Mouse (Mus musculus): Measurements from ENCODE around the gene Cd300e. TPM values are rescaled to one million over a fixed set of nuclear protein-coding genes. Genes with fewer than 3 reads are reported as not detected.

The Cd300e gene
- not detected in 2 replicates for polyA plus RNA-seq (2015; fragmentation: Nextera tagmentation; extraction: Ambion mirVana)

GRCm38 (mm10) chr11:115062077-115062476, at the start of gene Cd300e:
TSS of gene Cd300e (minus strand) at chr11:115062177.
- Histone ChIP-seq H3K4me3 (ENCODE audit: low read length) (no peak within 1 kb of the TSS), H3K9me3 (replicated peaks; ENCODE audit: control insufficient read depth, low read length) (no peaks in the 10 kb centered on the region), H3K27ac (ENCODE audit: low read length) (no peak within 1 kb of the TSS), H3K9ac (ENCODE audit: low read length) (no peak within 1 kb of the TSS), H3K4me1 (ENCODE audit: control insufficient read depth, insufficient read depth, low read length) (no peaks in the 10 kb centered on the region), H3K36me3 (ENCODE audit: control insufficient read depth, insufficient read depth) (no peaks in the 10 kb centered on the region), H3K27me3 (ENCODE audit: control insufficient read depth, insufficient read depth, low read length) (no peaks in the 10 kb centered on the region), H3K4me2 (ENCODE audit: low read depth, low read length) (no peak within 1 kb of the TSS)
- ATAC-seq (replicated peaks; ENCODE audit: extremely low read depth, insufficient read depth, low FRiP score) = no peak
- WGBS = 32% methylated on average over 5 of the region's 5 CpGs

- H3K36me3 ChIP-seq (ENCODE audit: control insufficient read depth, insufficient read depth) = no peaks in the 10 kb centered on the region
- 70% methylated on average over 5 of the region's 5 CpGs for WGBS
- H3K4me3 ChIP-seq (ENCODE audit: low read length) = no peak overlapping the region
- ATAC-seq (replicated peaks; ENCODE audit: extremely low read depth, insufficient read depth, low FRiP score) = no peak
- H3K4me2 ChIP-seq (ENCODE audit: low read depth, low read length) = no peak overlapping the region
- H3K27me3 ChIP-seq (ENCODE audit: control insufficient read depth, insufficient read depth, low read length) = no peaks in the 10 kb centered on the region
- no peak overlapping the region for H3K9ac ChIP-seq (ENCODE audit: low read length)
- H3K9me3 ChIP-seq (replicated peaks; ENCODE audit: control insufficient read depth, low read length) = no peaks in the 10 kb centered on the region
- H3K27ac ChIP-seq (ENCODE audit: low read length) = no peak overlapping the region
- H3K4me1 ChIP-seq (ENCODE audit: control insufficient read depth, insufficient read depth, low read length) = no peaks in the 10 kb centered on the region; the same call in 1 of the 2 replicates
These were observed 48.3 kb upstream of the Cd300e start for GRCm38 (mm10) chr11:115110271-115110670.

GRCm38 (mm10) chr11:115108176-115108575, 46.2 kb upstream of the Cd300e start:
- Histone ChIP-seq H3K4me1 (ENCODE audit: control insufficient read depth, insufficient read depth, low read length) (no peaks in the 10 kb centered on the region; the same call in 1 of the 2 replicates), H3K27me3 (ENCODE audit: control insufficient read depth, insufficient read depth, low read length) (no peaks in the 10 kb centered on the region), H3K27ac (ENCODE audit: low read length) (no peak overlapping the region), H3K9me3 (replicated peaks; ENCODE audit: control insufficient read depth, low read length) (no peaks in the 10 kb centered on the region), H3K4me2 (ENCODE audit: low read depth, low read length) (no peak overlapping the region), H3K9ac (ENCODE audit: low read length) (no peak overlapping the region), H3K36me3 (ENCODE audit: control insufficient read depth, insufficient read depth) (no peaks in the 10 kb centered on the region), H3K4me3 (ENCODE audit: low read length) (no peak overlapping the region)
- no peak for ATAC-seq (replicated peaks; ENCODE audit: extremely low read depth, insufficient read depth, low FRiP score)
- 85% methylated on average over 8 of the region's 8 CpGs for WGBS

GRCm38 (mm10) chr11:115107403-115107916, 45.5 kb upstream of the Cd300e start:
- 27% methylated on average over 4 of the region's 4 CpGs for WGBS
- H3K36me3 ChIP-seq (ENCODE audit: control insufficient read depth, insufficient read depth) = no peaks in the 10 kb centered on the region
- H3K4me1 ChIP-seq (ENCODE audit: control insufficient read depth, insufficient read depth, low read length) = no peaks in the 10 kb centered on the region; the same call in 1 of the 2 replicates
- no peak overlapping the region for H3K4me2 ChIP-seq (ENCODE audit: low read depth, low read length)
- no peak for ATAC-seq (replicated peaks; ENCODE audit: extremely low read depth, insufficient read depth, low FRiP score)
- no peak overlapping the region for H3K4me3 ChIP-seq (ENCODE audit: low read length)
- no peaks in the 10 kb centered on the region for H3K27me3 ChIP-seq (ENCODE audit: control insufficient read depth, insufficient read depth, low read length)
- no peak overlapping the region for H3K27ac ChIP-seq (ENCODE audit: low read length)
- no peaks in the 10 kb centered on the region for H3K9me3 ChIP-seq (replicated peaks; ENCODE audit: control insufficient read depth, low read length)
- no peak overlapping the region for H3K9ac ChIP-seq (ENCODE audit: low read length)

GRCm38 (mm10) chr11:115106638-115107037, 44.7 kb upstream of the Cd300e start:
- no peak overlapping the region for H3K4me2 ChIP-seq (ENCODE audit: low read depth, low read length)
- H3K27ac ChIP-seq (ENCODE audit: low read length) = no peak overlapping the region
- H3K9me3 ChIP-seq (replicated peaks; ENCODE audit: control insufficient read depth, low read length) = no peaks in the 10 kb centered on the region
- H3K27me3 ChIP-seq (ENCODE audit: control insufficient read depth, insufficient read depth, low read length) = no peaks in the 10 kb centered on the region
- H3K36me3 ChIP-seq (ENCODE audit: control insufficient read depth, insufficient read depth) = no peaks in the 10 kb centered on the region
- H3K9ac ChIP-seq (ENCODE audit: low read length) = no peak overlapping the region
- no peak overlapping the region for H3K4me3 ChIP-seq (ENCODE audit: low read length)
- no peak for ATAC-seq (replicated peaks; ENCODE audit: extremely low read depth, insufficient read depth, low FRiP score)
- no peaks in the 10 kb centered on the region; the same call in 1 of the 2 replicates for H3K4me1 ChIP-seq (ENCODE audit: control insufficient read depth, insufficient read depth, low read length)
- WGBS = 70% methylated on average over 2 of the region's 2 CpGs

- Histone ChIP-seq H3K27ac (ENCODE audit: low read length) (no peak overlapping the region), H3K36me3 (ENCODE audit: control insufficient read depth, insufficient read depth) (no peaks in the 10 kb centered on the region), H3K4me3 (ENCODE audit: low read length) (no peak overlapping the region), H3K27me3 (ENCODE audit: control insufficient read depth, insufficient read depth, low read length) (no peaks in the 10 kb centered on the region), H3K9me3 (replicated peaks; ENCODE audit: control insufficient read depth, low read length) (no peaks in the 10 kb centered on the region), H3K4me1 (ENCODE audit: control insufficient read depth, insufficient read depth, low read length) (no peaks in the 10 kb centered on the region; the same call in 1 of the 2 replicates), H3K4me2 (ENCODE audit: low read depth, low read length) (no peak overlapping the region), H3K9ac (ENCODE audit: low read length) (no peak overlapping the region)
- ATAC-seq (replicated peaks; ENCODE audit: extremely low read depth, insufficient read depth, low FRiP score) = no peak
- 71% methylated on average over 8 of the region's 8 CpGs for WGBS
These were observed 43.0 kb upstream of the Cd300e start for GRCm38 (mm10) chr11:115104769-115105563.

- H3K27me3 ChIP-seq (ENCODE audit: control insufficient read depth, insufficient read depth, low read length) = no peaks in the 10 kb centered on the region
- H3K4me1 ChIP-seq (ENCODE audit: control insufficient read depth, insufficient read depth, low read length) = no peaks in the 10 kb centered on the region; the same call in 1 of the 2 replicates
- H3K36me3 ChIP-seq (ENCODE audit: control insufficient read depth, insufficient read depth) = no peaks in the 10 kb centered on the region
- H3K4me3 ChIP-seq (ENCODE audit: low read length) = no peak overlapping the region
- H3K4me2 ChIP-seq (ENCODE audit: low read depth, low read length) = no peak overlapping the region
- no peak for ATAC-seq (replicated peaks; ENCODE audit: extremely low read depth, insufficient read depth, low FRiP score)
- 81% methylated on average over 25 of the region's 25 CpGs for WGBS
- no peak overlapping the region for H3K9ac ChIP-seq (ENCODE audit: low read length)
- no peaks in the 10 kb centered on the region for H3K9me3 ChIP-seq (replicated peaks; ENCODE audit: control insufficient read depth, low read length)
- H3K27ac ChIP-seq (ENCODE audit: low read length) = no peak overlapping the region
These were observed 41.8 kb upstream of the Cd300e start for GRCm38 (mm10) chr11:115103470-115104413.

- no peaks in the 10 kb centered on the region; the same call in 1 of the 2 replicates for H3K4me1 ChIP-seq (ENCODE audit: control insufficient read depth, insufficient read depth, low read length)
- H3K4me3 ChIP-seq (ENCODE audit: low read length) = no peak overlapping the region
- no peaks in the 10 kb centered on the region for H3K27me3 ChIP-seq (ENCODE audit: control insufficient read depth, insufficient read depth, low read length)
- H3K27ac ChIP-seq (ENCODE audit: low read length) = no peak overlapping the region
- H3K36me3 ChIP-seq (ENCODE audit: control insufficient read depth, insufficient read depth) = no peaks in the 10 kb centered on the region
- 90% methylated on average over 9 of the region's 9 CpGs for WGBS
- no peak for ATAC-seq (replicated peaks; ENCODE audit: extremely low read depth, insufficient read depth, low FRiP score)
- H3K4me2 ChIP-seq (ENCODE audit: low read depth, low read length) = no peak overlapping the region
- H3K9me3 ChIP-seq (replicated peaks; ENCODE audit: control insufficient read depth, low read length) = no peaks in the 10 kb centered on the region
- H3K9ac ChIP-seq (ENCODE audit: low read length) = no peak overlapping the region
These were observed 40.1 kb upstream of the Cd300e start for GRCm38 (mm10) chr11:115102116-115102515.

All from heart, embryonic 16.5 days (tissue).